Mouse (Mus musculus) NIH3T3 (cell line): ENCODE measurements around the gene Sohlh2.

ENCODE experiments used
- DNase-seq: peaks from one replicate; pipeline ENCODE4 v3.0.0-alpha.2; 2012; ENCODE audit warnings: low read depth

The Sohlh2 gene

GRCm38 (mm10) chr3:55207665-55208064 is 25.8 kb downstream of the Sohlh2 start:
- peak; percentile 57 for DNase-seq

DNA sequence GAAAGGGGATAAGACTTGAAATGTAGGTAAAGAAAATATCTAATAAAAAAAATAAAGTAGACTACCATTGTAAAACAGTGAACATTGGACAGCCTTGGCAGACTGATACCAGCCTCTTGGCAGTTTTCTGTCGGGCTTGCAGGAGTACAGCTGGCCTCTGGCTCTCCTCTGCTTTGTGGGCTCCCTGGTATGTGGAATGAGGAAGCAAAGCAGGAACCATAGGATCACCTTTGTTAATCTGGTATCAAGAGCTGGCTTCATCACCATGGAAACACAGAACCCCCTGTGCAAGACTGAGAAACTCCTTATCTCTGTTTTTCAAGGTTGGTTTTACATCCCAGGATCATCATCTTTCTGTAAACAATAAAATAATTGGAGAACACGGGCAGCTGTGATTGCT is 30.4 kb downstream of the Sohlh2 start:
- no peak for DNase-seq

DNA sequence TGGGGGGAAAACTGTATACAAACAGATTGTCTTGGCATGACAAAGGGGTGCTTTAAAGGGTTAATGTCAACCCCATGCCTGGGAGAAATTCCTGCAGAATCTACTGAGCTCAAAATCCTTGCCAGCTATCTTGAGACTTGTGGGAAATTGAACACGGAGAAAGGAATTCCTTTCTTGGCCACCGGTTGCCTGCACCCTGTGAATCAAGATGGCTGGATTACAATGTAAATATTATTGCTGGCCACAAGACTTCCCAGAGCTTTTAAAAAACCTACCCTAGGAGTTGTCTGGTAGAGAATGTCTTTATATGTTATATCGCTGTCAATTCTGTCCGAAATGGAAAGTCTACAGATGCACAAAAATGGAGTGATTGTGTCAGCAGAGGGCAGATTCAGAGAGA is 32.0 kb downstream of the Sohlh2 start:
- peak; percentile 78 for DNase-seq

GRCm38 (mm10) chr3:55214413-55214812 is 32.6 kb downstream of the Sohlh2 start:
- DNase-seq = peak; percentile 66

- no peak for DNase-seq
Measured at GRCm38 (mm10) chr3:55222502-55222901, 40.7 kb downstream of the Sohlh2 start.

DNA sequence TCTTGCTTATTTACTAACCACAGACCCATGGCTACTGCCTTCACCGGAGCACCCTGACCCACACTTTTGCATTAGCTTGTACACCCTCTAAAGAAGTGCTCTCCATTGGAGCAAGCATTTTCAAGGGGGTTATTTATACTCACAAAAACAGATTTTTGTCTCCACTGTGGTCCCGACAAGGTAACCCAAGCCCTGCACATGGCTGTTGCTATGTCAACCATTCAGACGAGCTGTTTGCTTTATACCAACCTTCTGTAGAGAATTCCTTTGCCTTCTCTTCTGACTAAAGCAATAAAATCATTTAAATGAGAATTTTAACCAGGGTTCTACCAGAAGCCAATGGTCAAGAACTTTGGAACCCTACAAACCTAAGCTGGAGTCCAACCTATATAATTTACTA is 42.0 kb downstream of the Sohlh2 start:
- no peak for DNase-seq

DNA sequence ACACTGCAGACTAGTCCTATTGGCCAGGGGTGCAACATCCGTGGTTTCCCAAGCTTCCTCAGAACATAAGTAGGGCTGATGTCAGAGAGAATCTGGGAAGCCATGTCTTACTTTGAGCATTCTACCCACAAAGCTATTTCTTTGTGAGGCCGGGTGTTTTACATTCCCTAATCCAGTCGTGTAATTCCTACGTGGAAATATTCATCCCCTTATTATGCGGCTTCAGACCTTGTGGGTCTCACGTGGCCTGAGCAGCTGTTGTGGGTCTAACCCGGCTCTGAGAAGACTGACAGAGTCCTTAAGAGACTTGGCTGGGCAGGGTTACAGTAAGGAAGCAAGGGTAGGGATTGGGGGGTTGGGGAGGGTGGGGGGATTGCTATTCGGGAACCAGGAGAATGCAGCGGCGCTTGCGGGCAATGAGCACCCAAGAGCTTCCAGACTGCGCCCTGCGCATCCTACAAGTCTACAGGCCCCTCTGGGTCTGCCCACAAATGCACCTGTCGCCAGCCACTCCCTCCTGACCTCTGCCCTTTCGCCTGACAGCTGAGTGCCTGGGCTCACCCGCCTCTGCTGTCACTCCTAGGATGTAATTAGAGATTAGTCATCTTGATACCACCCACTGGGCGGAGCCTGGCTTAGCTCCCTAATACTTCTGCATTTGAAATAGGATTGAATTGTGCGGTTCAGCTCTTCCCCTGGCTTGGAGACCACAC is 44.8 kb downstream of the Sohlh2 start:
- DNase-seq = no peak

GRCm38 (mm10) chr3:55227214-55227581 is 45.4 kb downstream of the Sohlh2 start:
- DNase-seq = no peak

DNA sequence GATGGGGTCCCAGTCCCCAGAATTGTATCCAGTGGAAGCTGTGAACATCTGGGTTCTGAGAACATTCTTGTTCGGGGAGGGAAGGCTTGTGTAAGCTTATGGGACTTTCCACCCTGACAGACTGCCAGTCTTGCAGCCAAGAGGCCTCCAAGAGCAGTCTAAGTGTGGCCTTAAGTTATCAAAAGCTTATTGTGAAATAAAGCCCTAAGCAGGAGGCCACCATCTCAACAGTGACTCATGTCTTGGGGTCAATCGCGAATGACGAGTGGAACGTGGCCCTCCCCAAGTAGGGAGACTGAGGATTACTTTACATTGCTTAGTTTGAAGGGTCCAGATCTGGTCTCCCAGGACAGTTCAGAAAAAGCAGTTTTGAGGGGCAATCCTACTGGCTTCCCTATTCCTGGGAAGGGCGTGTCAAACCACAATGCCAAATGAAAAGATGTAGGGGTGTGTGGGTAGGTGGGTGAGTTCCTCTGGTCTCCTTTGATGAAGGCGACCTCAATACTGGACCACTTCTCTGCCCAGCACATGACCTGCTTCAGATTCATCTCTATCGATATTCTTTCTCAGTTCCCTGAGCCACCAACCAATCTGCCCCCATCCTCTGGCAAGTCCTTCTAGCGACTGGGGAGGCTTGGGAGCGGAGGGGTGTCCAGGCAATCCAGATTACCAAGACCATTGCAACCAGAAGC is 60.0 kb downstream of the Sohlh2 start, which contains the start of gene Dclk1:
Gene Dclk1 (plus strand): TSS at position 635 of the 692 bp plus-strand sequence.
- peak; percentile 70 for DNase-seq

GRCm38 (mm10) chr3:55242422-55243055 is 60.7 kb downstream of the Sohlh2 start:
- DNase-seq = peak; percentile 92

- peak; percentile 38 for DNase-seq
Measured at GRCm38 (mm10) chr3:55243056-55243471, 61.2 kb downstream of the Sohlh2 start.

DNA sequence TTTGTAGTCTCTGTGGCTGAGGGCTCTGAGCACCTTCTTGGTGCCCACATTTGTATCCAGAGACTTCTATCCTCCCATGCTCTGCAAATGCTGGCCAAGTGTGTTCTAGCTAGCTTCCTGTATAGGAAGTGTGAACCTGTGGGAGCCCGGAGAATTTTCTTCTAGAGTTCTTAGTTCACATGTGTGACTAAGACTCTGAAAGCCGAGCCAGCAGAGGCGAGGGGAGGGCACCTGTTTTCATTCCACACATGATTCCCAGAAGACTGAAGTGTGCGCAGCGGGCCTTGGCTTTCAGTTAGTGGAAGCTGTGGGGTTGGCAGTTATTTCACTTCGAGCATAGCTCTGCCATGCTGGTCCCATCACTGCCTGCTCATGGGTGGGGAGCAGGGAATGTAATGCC is 62.3 kb downstream of the Sohlh2 start:
- no peak for DNase-seq

GRCm38 (mm10) chr3:55246618-55247272 is 64.9 kb downstream of the Sohlh2 start:
- no peak for DNase-seq

GRCm38 (mm10) chr3:55248048-55248447 is 66.2 kb downstream of the Sohlh2 start:
- no peak for DNase-seq

DNA sequence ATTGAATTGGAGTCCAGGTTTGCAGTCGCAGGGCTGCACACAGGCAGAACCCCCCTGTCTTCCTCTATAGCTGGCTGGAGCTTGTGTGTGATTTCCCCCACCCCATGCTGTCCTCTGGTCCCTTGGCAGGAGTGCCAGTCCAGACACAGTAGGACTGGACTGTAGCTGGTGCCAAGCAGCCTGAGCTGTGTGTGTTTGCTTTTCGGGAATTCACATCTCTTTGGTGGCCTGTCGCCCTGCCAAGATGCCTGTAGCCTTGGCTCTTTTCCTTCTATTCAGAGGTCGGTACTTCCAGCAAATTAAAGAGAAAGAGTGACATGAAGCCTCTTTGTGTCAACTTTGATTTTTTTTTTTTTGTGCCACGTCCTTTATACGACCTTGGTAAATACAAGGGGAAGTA is 66.7 kb downstream of the Sohlh2 start:
- peak; percentile 29 for DNase-seq

GRCm38 (mm10) chr3:55250631-55251030 is 68.8 kb downstream of the Sohlh2 start:
- no peak for DNase-seq
